ENCODE assay signal across 8 mouse cellular contexts in the genomic region with DNA sequence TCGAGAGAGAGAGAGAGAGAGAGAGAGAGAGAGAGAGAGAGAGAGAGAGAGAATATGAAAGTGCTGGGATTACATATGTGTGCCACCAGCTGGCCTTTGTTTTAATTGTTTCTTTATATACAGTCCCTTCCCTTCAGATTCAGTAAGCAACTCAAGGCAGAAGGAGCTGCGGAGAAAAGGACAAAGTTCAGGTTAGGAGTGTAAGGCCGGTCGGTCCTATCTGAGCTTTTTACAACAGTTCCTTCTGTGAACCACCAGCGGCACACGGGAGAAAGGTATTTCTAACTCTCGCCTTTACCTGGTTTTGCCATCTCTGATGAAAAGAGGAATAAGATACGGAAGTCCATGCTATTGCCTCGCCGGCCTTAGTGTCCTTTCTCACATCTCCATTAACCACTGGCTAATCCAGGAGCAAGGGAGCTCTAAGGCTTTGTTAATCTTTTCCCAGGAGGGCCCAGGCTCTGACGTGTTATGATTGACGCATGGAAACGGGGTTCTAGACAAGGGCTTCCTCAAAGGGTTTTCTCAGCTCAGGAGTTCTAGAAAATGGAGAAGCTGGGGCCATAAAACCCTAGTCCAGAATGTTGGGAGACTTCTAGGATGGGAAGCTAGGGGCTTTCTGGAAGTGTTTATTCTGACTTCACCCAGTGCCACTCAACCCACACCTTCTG. TPM values are rescaled to one million over a fixed set of nuclear protein-coding genes. Genes with fewer than 3 reads are reported as not detected.
A peak's percentile ranks its signal among the peaks of the same experiment; 100 is the strongest.
DNase-seq lines count a peak whose midpoint lies in the region; ATAC-seq lines count a peak whose summit lies in the region.

No protein-coding gene starts in this region.

- H3K27me3 ChIP-seq in lung, embryonic 15.5 days: no peaks in the 10 kb centered on the region
- H3K27me3 ChIP-seq in heart, embryonic 16.5 days (ENCODE audit: control insufficient read depth, insufficient read depth, low read length): no peaks in the 10 kb centered on the region
- no peaks in the 10 kb centered on the region for H3K27me3 ChIP-seq in limb, embryonic 11.5 days (ENCODE audit: control insufficient read depth, insufficient read depth, low read length)

- H3K9me3 ChIP-seq in lung, embryonic 15.5 days: no peaks in the 10 kb centered on the region
- H3K9me3 ChIP-seq in heart, embryonic 16.5 days (replicated peaks; ENCODE audit: control insufficient read depth, low read length): no peaks in the 10 kb centered on the region
- H3K9me3 ChIP-seq in limb, embryonic 11.5 days (ENCODE audit: control insufficient read depth, low read length): no peaks in the 10 kb centered on the region

- H3K27ac ChIP-seq in lung, embryonic 15.5 days: peak overlapping the region; percentile 88
- peak overlapping the region; percentile 93 for H3K27ac ChIP-seq in heart, embryonic 16.5 days (ENCODE audit: low read length)
- H3K27ac ChIP-seq in limb, embryonic 11.5 days (replicated peaks; ENCODE audit: low read depth, low read length): peak overlapping the region; percentile 87

- peaks cover 15% of the 10 kb centered on the region for H3K36me3 ChIP-seq in lung, embryonic 15.5 days
- peaks cover 2% of the 10 kb centered on the region; the same call in 1 of the 2 replicates for H3K36me3 ChIP-seq in heart, embryonic 16.5 days (ENCODE audit: control insufficient read depth, insufficient read depth)
- peaks cover 4% of the 10 kb centered on the region for H3K36me3 ChIP-seq in limb, embryonic 11.5 days (ENCODE audit: control insufficient read depth, insufficient read depth, low read length)

- ATAC-seq in lung, embryonic 15.5 days (ENCODE audit: borderline replicate concordance, extremely low read depth, low FRiP score, low TSS enrichment): no peak
- ATAC-seq in heart, embryonic 16.5 days (replicated peaks; ENCODE audit: extremely low read depth, insufficient read depth, low FRiP score): no peak
- ATAC-seq in limb, embryonic 11.5 days (ENCODE audit: insufficient number of reproducible peaks, low FRiP score, low TSS enrichment, low read depth): no peak

- DNase-seq in lung, postnatal 10 days: no peak
- DNase-seq in limb, embryonic 11.5 days (ENCODE audit: low spot score): no peak
- peak; percentile 53 for DNase-seq in retina, embryonic 14.5 days (ENCODE audit: low spot score)
- no peak for DNase-seq in cerebellum, postnatal 4 days (ENCODE audit: low spot score in 2 of 2)
- DNase-seq in spleen, postnatal 14 days (ENCODE audit: low spot score in 2 of 2): no peak
- DNase-seq in layer of hippocampus, postnatal 14 days (ENCODE audit: low spot score in 2 of 2): no peak

- peak overlapping the region; percentile 83 for H3K4me2 ChIP-seq in lung, embryonic 15.5 days
- peak overlapping the region; percentile 69 for H3K4me2 ChIP-seq in heart, embryonic 16.5 days (ENCODE audit: low read depth, low read length)
- H3K4me2 ChIP-seq in limb, embryonic 11.5 days (ENCODE audit: low read depth, severe bottlenecking): peak overlapping the region; percentile 45

- peak overlapping the region; percentile 94 for H3K4me3 ChIP-seq in lung, embryonic 15.5 days
- H3K4me3 ChIP-seq in heart, embryonic 16.5 days (ENCODE audit: low read length): peak overlapping the region; percentile 88
- peak overlapping the region; percentile 96 for H3K4me3 ChIP-seq in limb, embryonic 11.5 days (ENCODE audit: low read depth, low read length)

- 54% methylated on average over 13 of the region's 13 CpGs for WGBS in lung, embryonic 15.5 days
- WGBS in heart, embryonic 16.5 days: 66% methylated on average over 13 of the region's 13 CpGs
- 64% methylated on average over 13 of the region's 13 CpGs for WGBS in limb, embryonic 11.5 days

- H3K9ac ChIP-seq in lung, embryonic 15.5 days: peak overlapping the region; percentile 94
- peak overlapping the region; percentile 98 for H3K9ac ChIP-seq in heart, embryonic 16.5 days (ENCODE audit: low read length)
- H3K9ac ChIP-seq in limb, embryonic 11.5 days (ENCODE audit: low read length): peak overlapping the region; percentile 95

- H3K4me1 ChIP-seq in lung, embryonic 15.5 days: peaks cover 31% of the 10 kb centered on the region
- peaks cover 19% of the 10 kb centered on the region for H3K4me1 ChIP-seq in heart, embryonic 16.5 days (ENCODE audit: control insufficient read depth, insufficient read depth, low read length)
- peaks cover 11% of the 10 kb centered on the region for H3K4me1 ChIP-seq in limb, embryonic 11.5 days (ENCODE audit: control insufficient read depth, insufficient read depth, low read length)

RNA-seq across cellular contexts. Expression of gene Cd63, which starts 8.1 kb away (rescaled TPM):
- 552 and 585 TPM in 2 replicates for polyA plus RNA-seq in lung, embryonic 15.5 days (2015; fragmentation: Nextera tagmentation; extraction: Ambion mirVana)
- 402 and 430 TPM in 2 replicates for polyA plus RNA-seq in heart, embryonic 16.5 days (2015; fragmentation: Nextera tagmentation; extraction: Ambion mirVana)
- 425 and 427 TPM in 2 replicates for polyA plus RNA-seq in limb, embryonic 11.5 days (2014; fragmentation: Nextera tagmentation; extraction: Ambion mirVana)
- 10 to 100 TPM; 76.7 to 86.1 TPM for total RNA-seq in layer of hippocampus, postnatal 14 days (2021)

RNA-seq across cellular contexts. Expression of gene Rdh5, which starts 13.8 kb away (rescaled TPM):
- polyA plus RNA-seq in lung, embryonic 15.5 days (2015; fragmentation: Nextera tagmentation; extraction: Ambion mirVana): 12.5 and 17.3 TPM in 2 replicates
- 13.0 and 14.6 TPM in 2 replicates for polyA plus RNA-seq in heart, embryonic 16.5 days (2015; fragmentation: Nextera tagmentation; extraction: Ambion mirVana)
- polyA plus RNA-seq in limb, embryonic 11.5 days (2014; fragmentation: Nextera tagmentation; extraction: Ambion mirVana): 7.7 and 7.8 TPM in 2 replicates
- 1 to 10 TPM; 8.1 to 8.8 TPM for total RNA-seq in layer of hippocampus, postnatal 14 days (2021)

RNA-seq across cellular contexts. Expression of gene Bloc1s1, which starts 14.9 kb away (rescaled TPM):
- polyA plus RNA-seq in lung, embryonic 15.5 days (2015; fragmentation: Nextera tagmentation; extraction: Ambion mirVana): 186 and 195 TPM in 2 replicates
- 224 and 225 TPM in 2 replicates for polyA plus RNA-seq in heart, embryonic 16.5 days (2015; fragmentation: Nextera tagmentation; extraction: Ambion mirVana)
- polyA plus RNA-seq in limb, embryonic 11.5 days (2014; fragmentation: Nextera tagmentation; extraction: Ambion mirVana): 203 and 211 TPM in 2 replicates
- total RNA-seq in layer of hippocampus, postnatal 14 days (2021): 10 to 100 TPM; 96.9 to 98.1 TPM

RNA-seq across cellular contexts. Expression of gene Gdf11, which starts 17.4 kb away (rescaled TPM):
- polyA plus RNA-seq in lung, embryonic 15.5 days (2015; fragmentation: Nextera tagmentation; extraction: Ambion mirVana): 3.7 and 4.8 TPM in 2 replicates
- 1.7 and 2.0 TPM in 2 replicates for polyA plus RNA-seq in heart, embryonic 16.5 days (2015; fragmentation: Nextera tagmentation; extraction: Ambion mirVana)
- 17.5 and 18.1 TPM in 2 replicates for polyA plus RNA-seq in limb, embryonic 11.5 days (2014; fragmentation: Nextera tagmentation; extraction: Ambion mirVana)
- total RNA-seq in layer of hippocampus, postnatal 14 days (2021): 10 to 100 TPM; 23.3 to 26.4 TPM

RNA-seq across cellular contexts. Expression of gene Itga7, which starts 24.7 kb away (rescaled TPM):
- polyA plus RNA-seq in lung, embryonic 15.5 days (2015; fragmentation: Nextera tagmentation; extraction: Ambion mirVana): 5.0 TPM in 2 replicates
- 10.3 and 11.9 TPM in 2 replicates for polyA plus RNA-seq in heart, embryonic 16.5 days (2015; fragmentation: Nextera tagmentation; extraction: Ambion mirVana)
- polyA plus RNA-seq in limb, embryonic 11.5 days (2014; fragmentation: Nextera tagmentation; extraction: Ambion mirVana): 0.10 and 0.12 TPM in 2 replicates
- total RNA-seq in layer of hippocampus, postnatal 14 days (2021): 10 to 100 TPM; 28.1 to 28.5 TPM
